Mouse (Mus musculus): Measurements from ENCODE around the gene Mtap. TPM values are rescaled to one million over a fixed set of nuclear protein-coding genes. Genes with fewer than 3 reads are reported as not detected.

Mtap gene
- polyA plus RNA-seq (2012): 8.4 and 9.5 TPM in 2 replicates

GRCm38 (mm10) chr4:89136906-89137541 lies at the start of gene Mtap:
TSS of gene Mtap (plus strand) at chr4:89137122.

Other genes starting within 250 kb of the Mtap start
- gene Cdkn2a, start 157.5 kb downstream of the Mtap start, polyA plus RNA-seq (2012): 0.20 TPM in 1 of 2 replicates, not detected in the other
- gene Cdkn2b, start 173.9 kb downstream of the Mtap start, polyA plus RNA-seq (2012): 0.06 and 0.14 TPM in 2 replicates